Mouse (Mus musculus) heart, adult 2 months (tissue): ENCODE results near the gene Pnmal1.
A peak's percentile ranks its signal among the peaks of the same experiment; 100 is the strongest.

Experiments
- CTCF ChIP-seq: fragments of 200-600 bp; IDR thresholded peaks from 2 replicates; pipeline ENCODE4 v1.8.1; 2022; ENCODE audit warnings: antibody characterized with exemption, mild to moderate bottlenecking, moderate library complexity
- POLR2A ChIP-seq: fragments of 200-500 bp; IDR thresholded peaks from 2 replicates; pipeline ENCODE4 v1.6.1; 2011; ENCODE audit warnings: mild to moderate bottlenecking, low read depth, low read length, control low read depth; ENCODE audit not compliant: insufficient read depth

- TF ChIP-seq CTCF, result peak; percentile 91
- TF ChIP-seq POLR2A, result no peak
Measured at GRCm38 (mm10) chr7:16931968-16932627, 27.4 kb upstream of the Pnmal1 start.
